Mouse (Mus musculus) E14TG2a.4 (cell line): ENCODE measurements around the gene Mybbp1a.

Experiments
- H3K27me3 ChIP-seq: 2 replicates; pipeline ENCODE4 v1.6.1; 2014; ENCODE audit warnings: low read length, control low read depth; ENCODE audit not compliant: insufficient read depth
- H3K36me3 ChIP-seq: 2 replicates; pipeline ENCODE4 v1.6.1; 2014; ENCODE audit warnings: low read length, control low read depth; ENCODE audit not compliant: insufficient read depth
- H3K4me1 ChIP-seq: replicated peaks from 2 replicates; pipeline ENCODE4 v1.6.1; 2014; ENCODE audit warnings: low read depth, low read length, control low read depth
- H3K4me3 ChIP-seq: replicated peaks from 2 replicates; pipeline ENCODE4 v1.5.1; 2014; ENCODE audit warnings: mild to moderate bottlenecking, low read length
- H3K9me3 ChIP-seq: 2 replicates; pipeline ENCODE4 v1.6.1; 2014; ENCODE audit warnings: low read length, control low read depth
- CTCF ChIP-seq: conservative IDR thresholded peaks from 2 replicates; pipeline ENCODE4 v1.5.1; 2014; ENCODE audit warnings: low read length
- NANOG ChIP-seq: IDR thresholded peaks from 2 replicates; pipeline ENCODE4 v1.6.1; 2014; ENCODE audit warnings: borderline replicate concordance, low read length, mixed read lengths
- POU5F1 ChIP-seq: IDR thresholded peaks from 2 replicates; pipeline ENCODE4 v1.6.1; 2014; ENCODE audit warnings: low read length, borderline replicate concordance

The Mybbp1a gene

DNA sequence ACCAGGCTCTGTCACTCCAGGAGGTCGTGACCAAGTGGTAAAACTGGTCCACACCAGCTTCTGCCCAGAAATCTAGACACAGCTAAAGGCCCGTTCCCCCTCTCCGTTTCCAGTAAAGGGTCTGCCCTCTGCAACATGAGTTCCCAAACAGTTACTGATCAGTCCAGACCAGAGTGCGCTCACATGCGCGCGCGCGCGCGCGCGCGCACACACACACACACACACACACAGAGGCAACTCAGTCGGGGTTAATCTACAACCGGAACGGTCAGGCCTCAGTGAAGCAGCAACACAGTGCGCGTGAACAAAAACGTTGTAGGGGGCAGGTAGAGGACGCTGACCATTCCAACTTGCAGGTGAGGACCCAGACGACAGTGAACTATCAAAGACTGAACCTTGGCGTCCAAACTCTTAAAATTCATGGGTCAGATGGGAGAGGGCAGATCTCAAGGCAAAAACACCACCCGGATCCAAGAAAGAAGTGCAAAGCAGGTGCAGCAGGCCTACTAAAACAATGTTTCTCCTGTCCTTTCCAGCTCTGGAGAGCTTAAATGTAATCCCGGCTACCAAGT lies 30.5 kb upstream of the Mybbp1a start:
- peak overlapping the region; percentile 99 for H3K4me3 ChIP-seq
- H3K4me1 ChIP-seq, result peaks cover 69% of the 10 kb centered on the region
- TF ChIP-seq NANOG, result no peak
- TF ChIP-seq CTCF, result peak; percentile 12; the same call in 1 of the 2 replicates
- peaks cover 18% of the 10 kb centered on the region for H3K27me3 ChIP-seq
- H3K9me3 ChIP-seq, result no peaks in the 10 kb centered on the region
- peaks cover 11% of the 10 kb centered on the region for H3K36me3 ChIP-seq

DNA sequence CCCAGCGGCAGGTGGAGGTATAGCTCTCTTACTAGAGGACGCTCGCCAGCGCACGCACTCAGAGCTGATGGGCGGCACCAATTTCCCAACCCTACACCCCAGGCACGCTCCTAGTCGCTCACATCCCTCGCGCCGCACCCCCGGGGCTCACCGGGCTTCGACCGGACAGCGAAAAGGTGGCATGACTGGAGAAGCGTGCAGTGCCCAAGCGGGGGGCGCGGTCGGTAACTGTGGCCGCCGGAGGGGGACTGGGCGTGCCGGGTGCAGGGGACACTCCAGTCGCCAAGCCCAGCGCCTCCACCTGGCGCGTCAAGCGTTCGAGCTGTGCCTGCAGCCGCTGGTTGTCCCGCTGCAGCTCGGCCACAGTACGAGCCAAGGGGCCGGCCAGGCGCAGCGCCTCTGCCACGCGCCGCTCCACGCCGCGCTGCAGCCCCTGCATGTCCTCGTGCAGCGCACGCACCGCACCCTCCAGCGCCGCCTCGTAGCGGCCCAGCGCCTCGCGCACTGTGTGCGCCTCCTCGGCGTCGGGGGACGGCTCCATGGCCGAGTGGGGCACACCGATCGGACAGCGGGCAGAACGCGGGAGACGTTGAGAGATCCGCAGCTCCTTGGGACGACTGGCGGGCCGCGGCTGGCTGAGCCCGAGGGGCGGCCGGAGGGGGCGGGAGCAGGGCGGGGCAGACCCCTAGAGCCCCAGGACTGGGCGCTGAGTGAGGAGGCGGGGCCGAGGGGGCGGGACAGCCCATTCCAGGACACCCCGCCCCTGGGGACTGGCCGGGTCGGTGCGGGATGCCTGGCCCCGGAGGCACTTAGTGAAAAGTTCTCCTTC lies 29.8 kb upstream of the Mybbp1a start, which contains the start of gene Smtnl2:
Smtnl2 (minus strand) TSS at position 621 of the 829 bp plus-strand sequence.
- Histone ChIP-seq H3K36me3 (peaks cover 6% of the 10 kb centered on the region; the same call in 1 of the 2 replicates), H3K4me1 (peaks cover 63% of the 10 kb centered on the region), H3K9me3 (no peaks in the 10 kb centered on the region), H3K27me3 (peaks cover 19% of the 10 kb centered on the region), H3K4me3 (peak within 1 kb of the TSS; percentile 99)
- TF ChIP-seq CTCF, result no peak
- no peak for TF ChIP-seq POU5F1
- TF ChIP-seq NANOG, result no peak

DNA sequence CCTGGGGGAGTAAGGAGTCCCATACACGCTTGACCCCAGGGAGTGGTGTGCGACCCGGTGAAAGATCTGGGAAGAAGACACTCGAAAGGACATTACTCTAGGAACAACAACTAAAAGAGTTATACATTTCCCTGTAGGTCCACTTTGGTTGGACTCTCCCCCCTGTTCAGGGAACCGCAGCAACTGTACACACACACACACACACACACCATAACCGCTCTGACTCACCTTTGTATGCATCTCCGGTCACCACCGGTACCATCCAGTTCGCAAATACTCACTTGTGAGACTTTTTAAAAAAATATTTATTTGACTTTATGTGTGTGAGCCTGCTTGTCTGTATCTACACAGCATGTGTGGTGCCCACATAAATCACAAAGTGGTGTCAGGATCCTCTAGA lies 29.2 kb upstream of the Mybbp1a start:
- Histone ChIP-seq H3K4me1 (peaks cover 62% of the 10 kb centered on the region), H3K4me3 (no peak overlapping the region), H3K36me3 (peaks cover 3% of the 10 kb centered on the region; the same call in 1 of the 2 replicates), H3K27me3 (peaks cover 19% of the 10 kb centered on the region), H3K9me3 (no peaks in the 10 kb centered on the region)
- TF ChIP-seq CTCF (no peak), POU5F1 (no peak), NANOG (no peak)

DNA sequence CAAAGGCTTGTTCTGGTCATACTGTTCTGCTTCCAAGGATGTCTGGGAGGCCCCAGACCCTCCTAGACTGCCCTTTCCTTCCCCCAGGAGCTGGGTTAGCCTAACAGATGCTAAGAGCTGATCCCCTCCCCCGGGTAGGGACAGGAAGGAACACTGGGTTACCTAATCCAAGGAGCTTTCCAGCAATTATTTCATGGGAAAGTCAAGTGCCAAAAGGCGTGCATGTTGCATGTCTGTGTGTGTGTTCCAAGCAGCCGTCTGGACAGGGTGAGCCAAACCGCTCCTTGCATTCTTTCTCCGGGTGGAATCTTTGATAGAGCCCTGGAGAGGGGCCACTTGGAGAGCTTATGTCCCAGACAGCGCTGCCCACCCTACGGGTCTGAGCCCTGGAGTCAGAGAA lies 28.1 kb upstream of the Mybbp1a start:
- Histone ChIP-seq H3K9me3 (no peaks in the 10 kb centered on the region), H3K4me1 (peaks cover 62% of the 10 kb centered on the region), H3K27me3 (peaks cover 23% of the 10 kb centered on the region), H3K4me3 (no peak overlapping the region), H3K36me3 (no peaks in the 10 kb centered on the region)
- no peak for TF ChIP-seq POU5F1

DNA sequence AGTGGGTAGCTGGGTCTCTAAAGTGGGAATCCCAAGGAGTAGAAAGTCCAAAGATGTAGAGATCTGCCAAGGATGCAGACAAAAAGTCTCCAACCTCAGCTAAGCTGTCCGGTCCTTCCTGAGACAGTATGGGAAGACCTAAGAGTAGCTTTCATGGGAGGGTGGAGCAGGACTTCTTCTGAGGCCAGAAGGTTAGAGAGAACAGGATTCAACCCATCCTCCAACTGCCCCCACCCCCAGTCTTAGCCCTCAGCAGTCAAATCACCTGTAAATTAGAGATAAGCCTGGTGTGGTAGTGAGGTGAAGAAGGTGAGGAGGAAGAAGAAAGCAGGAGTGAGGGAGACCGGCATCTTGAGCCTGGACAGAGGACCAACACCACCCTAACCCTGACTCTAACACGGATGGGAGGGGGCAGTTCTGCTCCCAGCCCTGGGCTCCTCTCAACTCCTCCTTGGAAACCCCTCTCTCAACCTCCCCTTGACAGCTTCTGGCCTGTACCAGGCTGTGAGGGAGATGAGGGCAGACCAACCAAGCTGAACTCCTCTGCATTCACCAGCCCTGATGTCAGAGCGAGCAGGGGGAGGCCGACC lies 27.5 kb upstream of the Mybbp1a start:
- Histone ChIP-seq H3K4me1 (peaks cover 62% of the 10 kb centered on the region), H3K27me3 (peaks cover 23% of the 10 kb centered on the region), H3K9me3 (no peaks in the 10 kb centered on the region), H3K36me3 (no peaks in the 10 kb centered on the region), H3K4me3 (no peak overlapping the region)
- TF ChIP-seq POU5F1, result no peak
- no peak for TF ChIP-seq CTCF
- no peak for TF ChIP-seq NANOG

DNA sequence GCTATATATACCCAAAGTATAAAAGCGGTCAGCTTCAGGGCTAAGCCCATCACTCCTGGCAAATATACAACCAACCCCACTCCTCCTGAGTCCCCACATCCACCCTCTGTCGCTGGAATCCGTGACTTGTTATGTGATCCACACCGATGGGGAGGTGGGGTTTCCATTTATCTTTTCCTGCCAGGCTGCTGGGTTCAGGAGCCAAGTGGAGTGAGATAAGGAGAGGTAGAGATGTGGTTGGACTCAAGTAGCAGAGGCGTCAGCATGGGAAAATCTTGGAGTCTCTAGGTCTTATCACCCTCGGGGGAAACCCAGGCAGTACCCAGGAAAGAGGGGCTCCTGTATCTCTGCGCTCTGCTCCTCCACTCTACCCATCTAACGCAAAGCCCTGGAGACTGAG lies 26.0 kb upstream of the Mybbp1a start:
- no peak for TF ChIP-seq POU5F1
- no peak for TF ChIP-seq CTCF
- TF ChIP-seq NANOG, result no peak
- Histone ChIP-seq H3K27me3 (peaks cover 23% of the 10 kb centered on the region), H3K9me3 (no peaks in the 10 kb centered on the region), H3K4me3 (no peak overlapping the region), H3K36me3 (no peaks in the 10 kb centered on the region), H3K4me1 (peaks cover 61% of the 10 kb centered on the region)

DNA sequence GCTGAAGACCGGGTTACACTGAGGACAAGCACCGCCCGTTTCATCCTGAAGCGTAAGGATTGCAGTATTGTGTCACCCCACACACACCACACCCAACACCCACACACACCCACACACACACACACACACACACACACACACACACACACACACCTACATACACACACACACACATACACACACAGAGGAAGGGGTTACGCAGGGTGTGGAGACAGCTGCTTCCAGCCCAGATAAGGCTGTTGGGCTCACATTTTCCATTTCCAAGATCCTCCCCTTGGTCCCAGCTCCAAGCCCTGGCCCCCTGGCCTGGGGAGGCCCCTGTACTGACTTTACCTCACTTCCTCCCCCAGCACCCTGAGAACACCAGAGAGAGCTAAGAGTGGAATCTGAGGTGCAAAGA lies 24.5 kb upstream of the Mybbp1a start:
- Histone ChIP-seq H3K27me3 (peaks cover 23% of the 10 kb centered on the region), H3K9me3 (no peaks in the 10 kb centered on the region), H3K4me1 (peaks cover 75% of the 10 kb centered on the region), H3K4me3 (no peak overlapping the region), H3K36me3 (no peaks in the 10 kb centered on the region)
- TF ChIP-seq NANOG (no peak), POU5F1 (no peak), CTCF (no peak)

DNA sequence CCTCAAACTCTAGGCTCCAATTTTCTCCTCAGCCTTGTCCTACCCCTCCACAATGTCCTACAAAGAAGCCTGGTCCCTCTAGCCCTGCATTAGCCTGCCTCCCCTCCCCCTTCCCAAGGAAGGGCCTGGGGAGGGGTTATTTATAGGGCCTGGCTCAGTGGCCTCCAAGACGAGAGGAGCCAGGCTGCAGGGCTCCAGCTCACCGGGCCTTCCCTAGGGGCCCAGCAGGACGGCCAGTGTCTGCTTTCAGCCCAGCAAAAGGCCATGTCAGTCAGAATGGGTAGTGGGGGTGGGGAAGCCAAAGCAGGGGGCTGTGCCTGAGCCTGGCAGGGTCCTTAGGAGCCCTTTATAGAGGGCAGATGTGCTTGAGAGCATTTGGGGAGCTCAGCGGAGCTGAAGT lies 23.8 kb upstream of the Mybbp1a start:
- Histone ChIP-seq H3K27me3 (peaks cover 23% of the 10 kb centered on the region), H3K36me3 (no peaks in the 10 kb centered on the region), H3K4me1 (peaks cover 73% of the 10 kb centered on the region), H3K4me3 (peak overlapping the region; percentile 35; the same call in 1 of the 2 replicates), H3K9me3 (no peaks in the 10 kb centered on the region)
- no peak for TF ChIP-seq NANOG
- no peak for TF ChIP-seq POU5F1
- no peak for TF ChIP-seq CTCF
